Mouse (Mus musculus): Measurements from ENCODE around the gene Atp2c2. TPM values are rescaled to one million over a fixed set of nuclear protein-coding genes. Genes with fewer than 3 reads are reported as not detected.

The Atp2c2 gene
- 0.09 and 0.12 TPM in 2 replicates for polyA plus RNA-seq (2015; fragmentation: Nextera tagmentation; extraction: Ambion mirVana)

- no peak within 1 kb of the TSS for H3K27ac ChIP-seq (replicated peaks)
- 6% methylated on average over 26 of the region's 26 CpGs for WGBS (ENCODE audit: insufficient replicate concordance)
Observed at GRCm38 (mm10) chr8:119699549-119700134, at the start of gene Atp2c2. Gene Atp2c2, plus strand, starts transcription at chr8:119700009.

GRCm38 (mm10) chr8:119651324-119651723, 48.5 kb upstream of the Atp2c2 start:
- WGBS (ENCODE audit: insufficient replicate concordance) = 44% methylated on average over 2 of the region's 2 CpGs
- no peak for ATAC-seq (ENCODE audit: insufficient read depth)
- H3K27ac ChIP-seq (replicated peaks) = no peak overlapping the region
- H3K27me3 ChIP-seq = no peaks in the 10 kb centered on the region
- H3K4me3 ChIP-seq (replicated peaks) = no peak overlapping the region
- H3K9me3 ChIP-seq (replicated peaks) = no peaks in the 10 kb centered on the region
- H3K4me1 ChIP-seq (replicated peaks) = no peaks in the 10 kb centered on the region
- H3K4me2 ChIP-seq = no peak overlapping the region
- no peak overlapping the region for H3K9ac ChIP-seq
- no peaks in the 10 kb centered on the region for H3K36me3 ChIP-seq (replicated peaks)

More at GRCm38 (mm10) chr8:119699549-119700134, at the start of gene Atp2c2:
- peaks cover 12% of the 10 kb centered on the region for H3K4me1 ChIP-seq (replicated peaks)
- H3K9ac ChIP-seq = no peak within 1 kb of the TSS
- H3K27me3 ChIP-seq = peaks cover 67% of the 10 kb centered on the region
- H3K4me3 ChIP-seq (replicated peaks) = 0 out of 2 replicates have a peak within 1 kb of the TSS, but pooled peaks have one; percentile 4
- no peaks in the 10 kb centered on the region for H3K9me3 ChIP-seq (replicated peaks)
- ATAC-seq (ENCODE audit: insufficient read depth) = no peak
- H3K4me2 ChIP-seq = peak within 1 kb of the TSS; percentile 39
- H3K36me3 ChIP-seq (replicated peaks) = no peaks in the 10 kb centered on the region

GRCm38 (mm10) chr8:119656709-119657464, 42.9 kb upstream of the Atp2c2 start:
- Histone ChIP-seq H3K36me3 (replicated peaks) (no peaks in the 10 kb centered on the region), H3K9ac (no peak overlapping the region), H3K4me1 (replicated peaks) (no peaks in the 10 kb centered on the region), H3K4me3 (replicated peaks) (no peak overlapping the region), H3K4me2 (no peak overlapping the region), H3K9me3 (replicated peaks) (no peaks in the 10 kb centered on the region), H3K27me3 (0 out of 2 replicates have a peak, but pooled peaks cover under 1% of the 10 kb centered on the region), H3K27ac (replicated peaks) (no peak overlapping the region)
- 39% methylated on average over 5 of the region's 5 CpGs for WGBS (ENCODE audit: insufficient replicate concordance)
- no peak for ATAC-seq (ENCODE audit: insufficient read depth)

GRCm38 (mm10) chr8:119661081-119661480, 38.7 kb upstream of the Atp2c2 start:
- 24% methylated on average over 9 of the region's 9 CpGs for WGBS (ENCODE audit: insufficient replicate concordance)
- Histone ChIP-seq H3K4me3 (replicated peaks) (no peak overlapping the region), H3K9ac (no peak overlapping the region), H3K36me3 (replicated peaks) (no peaks in the 10 kb centered on the region), H3K4me1 (replicated peaks) (no peaks in the 10 kb centered on the region), H3K27me3 (peaks cover 13% of the 10 kb centered on the region; the same call in 1 of the 2 replicates), H3K27ac (replicated peaks) (no peak overlapping the region), H3K9me3 (replicated peaks) (no peaks in the 10 kb centered on the region), H3K4me2 (no peak overlapping the region)
- ATAC-seq (ENCODE audit: insufficient read depth) = peak; percentile 34; the same call in 1 of the 2 replicates

DNA sequence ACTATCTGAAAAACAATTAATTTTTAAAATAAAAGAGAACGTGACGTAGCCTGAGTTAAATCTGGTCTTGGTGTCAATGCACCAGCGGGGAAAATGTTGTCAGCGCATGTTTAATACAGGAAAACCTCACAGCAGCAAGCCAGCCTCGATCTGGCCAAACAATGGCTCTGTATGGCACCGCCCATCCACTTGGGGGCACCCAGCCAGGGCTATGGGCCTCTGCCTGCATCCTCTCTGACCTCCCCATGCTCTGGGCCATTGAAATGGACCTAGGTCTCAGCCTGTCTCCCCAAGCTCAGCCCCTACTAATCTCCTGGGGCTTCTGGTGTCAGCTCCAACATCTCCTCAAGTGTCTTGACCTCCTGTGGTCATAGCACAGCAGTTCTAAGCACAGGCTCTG, 37.9 kb upstream of the Atp2c2 start:
- no peaks in the 10 kb centered on the region for H3K9me3 ChIP-seq (replicated peaks)
- no peaks in the 10 kb centered on the region for H3K36me3 ChIP-seq (replicated peaks)
- H3K4me2 ChIP-seq = no peak overlapping the region
- WGBS (ENCODE audit: insufficient replicate concordance) = 52% methylated on average over 6 of the region's 6 CpGs
- peaks cover 21% of the 10 kb centered on the region for H3K27me3 ChIP-seq
- no peak for ATAC-seq (ENCODE audit: insufficient read depth)
- no peaks in the 10 kb centered on the region for H3K4me1 ChIP-seq (replicated peaks)
- no peak overlapping the region for H3K4me3 ChIP-seq (replicated peaks)
- no peak overlapping the region for H3K27ac ChIP-seq (replicated peaks)
- no peak overlapping the region for H3K9ac ChIP-seq

- 64% methylated on average over 11 of the region's 11 CpGs for WGBS (ENCODE audit: insufficient replicate concordance)
- Histone ChIP-seq H3K4me3 (replicated peaks) (no peak overlapping the region), H3K36me3 (replicated peaks) (no peaks in the 10 kb centered on the region), H3K4me2 (no peak overlapping the region), H3K27ac (replicated peaks) (no peak overlapping the region), H3K4me1 (replicated peaks) (no peaks in the 10 kb centered on the region), H3K9me3 (replicated peaks) (no peaks in the 10 kb centered on the region), H3K27me3 (peaks cover 32% of the 10 kb centered on the region), H3K9ac (no peak overlapping the region)
- no peak for ATAC-seq (ENCODE audit: insufficient read depth)
Observed at GRCm38 (mm10) chr8:119663440-119663839, 36.4 kb upstream of the Atp2c2 start.

DNA sequence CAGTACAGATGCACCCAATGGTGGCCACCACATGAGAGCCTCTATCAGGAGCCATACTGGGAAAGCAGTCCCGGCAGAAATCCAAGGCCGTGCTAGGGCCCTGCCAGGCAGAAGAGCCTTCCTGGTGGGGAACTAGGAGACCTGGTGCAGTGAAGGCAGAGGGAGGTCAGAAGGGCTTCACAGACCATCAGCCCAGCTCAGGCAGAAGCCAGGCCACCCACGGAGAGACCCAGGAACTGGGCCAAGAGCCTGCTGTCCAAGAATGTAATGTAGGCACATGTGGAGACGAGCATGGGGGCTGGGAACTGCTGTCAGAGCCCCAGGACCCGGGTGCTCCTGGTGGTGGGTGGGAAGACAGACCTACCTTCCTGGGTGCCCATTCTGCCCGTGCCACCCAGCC, 34.5 kb upstream of the Atp2c2 start:
- Histone ChIP-seq H3K4me2 (no peak overlapping the region), H3K27me3 (peaks cover 32% of the 10 kb centered on the region), H3K27ac (replicated peaks) (no peak overlapping the region), H3K4me3 (replicated peaks) (no peak overlapping the region), H3K4me1 (replicated peaks) (peaks cover 2% of the 10 kb centered on the region; the same call in 1 of the 2 replicates), H3K9ac (no peak overlapping the region), H3K9me3 (replicated peaks) (no peaks in the 10 kb centered on the region), H3K36me3 (replicated peaks) (no peaks in the 10 kb centered on the region)
- no peak for ATAC-seq (ENCODE audit: insufficient read depth)
- WGBS (ENCODE audit: insufficient replicate concordance) = 42% methylated on average over 6 of the region's 6 CpGs

GRCm38 (mm10) chr8:119666219-119666951, 33.4 kb upstream of the Atp2c2 start, which contains the start of gene Wfdc1:
Gene Wfdc1, plus strand, starts transcription at chr8:119666365.
- no peak within 1 kb of the TSS for H3K4me3 ChIP-seq (replicated peaks)
- no peak for ATAC-seq (ENCODE audit: insufficient read depth)

GRCm38 (mm10) chr8:119668447-119668846, 31.4 kb upstream of the Atp2c2 start:
- H3K9me3 ChIP-seq (replicated peaks) = no peaks in the 10 kb centered on the region
- H3K4me1 ChIP-seq (replicated peaks) = peaks cover 10% of the 10 kb centered on the region
- H3K4me3 ChIP-seq (replicated peaks) = no peak overlapping the region
- H3K36me3 ChIP-seq (replicated peaks) = no peaks in the 10 kb centered on the region
- H3K27me3 ChIP-seq = peaks cover 29% of the 10 kb centered on the region
- no peak overlapping the region for H3K4me2 ChIP-seq
- 45% methylated on average over 9 of the region's 9 CpGs for WGBS (ENCODE audit: insufficient replicate concordance)
- H3K9ac ChIP-seq = no peak overlapping the region
- ATAC-seq (ENCODE audit: insufficient read depth) = no peak
- H3K27ac ChIP-seq (replicated peaks) = no peak overlapping the region

More at GRCm38 (mm10) chr8:119666219-119666951, 33.4 kb upstream of the Atp2c2 start, which contains the start of gene Wfdc1:
- Histone ChIP-seq H3K4me1 (replicated peaks) (peaks cover 10% of the 10 kb centered on the region), H3K4me2 (no peak within 1 kb of the TSS), H3K36me3 (replicated peaks) (no peaks in the 10 kb centered on the region), H3K9me3 (replicated peaks) (no peaks in the 10 kb centered on the region), H3K27ac (replicated peaks) (no peak within 1 kb of the TSS), H3K27me3 (peaks cover 32% of the 10 kb centered on the region), H3K9ac (no peak within 1 kb of the TSS)
- 13% methylated on average over 14 of the region's 14 CpGs for WGBS (ENCODE audit: insufficient replicate concordance)

DNA sequence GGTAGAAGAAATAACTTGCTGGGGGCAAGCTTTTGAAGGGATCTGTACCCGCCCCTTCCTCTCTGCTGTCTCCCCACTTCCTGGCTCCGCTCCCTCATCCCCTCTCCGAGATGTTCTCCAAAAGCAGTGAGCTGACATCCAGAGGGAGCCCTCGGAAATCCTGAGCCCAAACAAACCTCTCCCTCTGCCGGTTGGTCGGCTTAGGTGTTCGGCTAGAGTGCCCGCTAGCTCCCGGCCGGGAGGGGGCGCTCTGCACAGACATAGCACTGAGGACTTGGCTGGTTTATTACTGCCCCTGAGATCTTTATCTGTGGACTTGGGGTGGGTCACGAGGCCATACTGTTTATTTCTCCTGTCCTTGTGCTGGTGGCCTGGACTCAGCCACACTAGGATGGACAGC, 30.5 kb upstream of the Atp2c2 start:
- Histone ChIP-seq H3K36me3 (replicated peaks) (no peaks in the 10 kb centered on the region), H3K9ac (no peak overlapping the region), H3K27me3 (peaks cover 29% of the 10 kb centered on the region), H3K4me2 (no peak overlapping the region), H3K4me3 (replicated peaks) (no peak overlapping the region), H3K4me1 (replicated peaks) (peaks cover 10% of the 10 kb centered on the region), H3K9me3 (replicated peaks) (no peaks in the 10 kb centered on the region), H3K27ac (replicated peaks) (no peak overlapping the region)
- 38% methylated on average over 12 of the region's 12 CpGs for WGBS (ENCODE audit: insufficient replicate concordance)
- no peak for ATAC-seq (ENCODE audit: insufficient read depth)
